Mouse (Mus musculus) embryonic fibroblast, embryonic 13.5 days (primary cell): ENCODE data around the gene Dcxr. TPM values are rescaled to one million over a fixed set of nuclear protein-coding genes. Genes with fewer than 3 reads are reported as not detected.
A peak's percentile ranks its signal among the peaks of the same experiment; 100 is the strongest.

Experiments used
- H3K27ac ChIP-seq: 2 replicates; pipeline ENCODE4 v1.5.1; 2012; ENCODE audit warnings: low read length, control low read depth, inconsistent platforms; ENCODE audit not compliant: insufficient read depth
- H3K4me1 ChIP-seq: 2 replicates; pipeline ENCODE4 v1.6.1; 2011; ENCODE audit warnings: low read length; ENCODE audit not compliant: control insufficient read depth, insufficient read depth
- H3K4me3 ChIP-seq: 2 replicates; pipeline ENCODE4 v1.5.1; 2011; ENCODE audit warnings: mild to moderate bottlenecking, control low read depth, low read length; ENCODE audit not compliant: insufficient read depth
- CTCF ChIP-seq: IDR thresholded peaks from 2 replicates; pipeline ENCODE4 v1.5.1; 2011; ENCODE audit warnings: mild to moderate bottlenecking, control low read depth, low read length, moderate library complexity, borderline replicate concordance; ENCODE audit not compliant: insufficient read depth
- POLR2A ChIP-seq: IDR thresholded peaks from 2 replicates; pipeline ENCODE4 v1.6.1; 2011; ENCODE audit warnings: low read depth, mild to moderate bottlenecking, control low read depth, low read length, moderate library complexity
- polyA plus RNA-seq: library from polyadenylated mRNA; stranded (reverse); fragments of >200 nt; gene quantifications from 2 replicates; pipeline ENCODE4 v1.2.4, GENCODE M21; 2011; ENCODE audit warnings: low read depth; ENCODE audit not compliant: missing spikeins, insufficient read length

The Dcxr gene
- polyA plus RNA-seq, 1 experiment: 31.6 TPM

GRCm38 (mm10) chr11:120711980-120712604, 15.0 kb downstream of the Dcxr start:
- H3K27ac ChIP-seq: no peak overlapping the region
- TF ChIP-seq POLR2A: no peak
- 0 out of 2 replicates have a peak, but pooled peaks cover 2% of the 10 kb centered on the region for H3K4me1 ChIP-seq
- no peak overlapping the region for H3K4me3 ChIP-seq

- no peak for TF ChIP-seq POLR2A
- TF ChIP-seq CTCF: no peak
- 0 out of 2 replicates have a peak, but pooled peaks cover 2% of the 10 kb centered on the region for H3K4me1 ChIP-seq
Observed at GRCm38 (mm10) chr11:120710672-120711071, 16.4 kb downstream of the Dcxr start.

GRCm38 (mm10) chr11:120709551-120709950, 17.5 kb downstream of the Dcxr start:
- H3K4me1 ChIP-seq: 0 out of 2 replicates have a peak, but pooled peaks cover 2% of the 10 kb centered on the region
- TF ChIP-seq POLR2A (no peak), CTCF (no peak)
- H3K27ac ChIP-seq: no peak overlapping the region
- H3K4me3 ChIP-seq: no peak overlapping the region

More at GRCm38 (mm10) chr11:120710672-120711071, 16.4 kb downstream of the Dcxr start:
- no peak overlapping the region for H3K4me3 ChIP-seq
- no peak overlapping the region for H3K27ac ChIP-seq

GRCm38 (mm10) chr11:120707969-120708368, 19.1 kb downstream of the Dcxr start:
- TF ChIP-seq POLR2A (no peak), CTCF (no peak)
- H3K27ac ChIP-seq: no peak overlapping the region
- peaks cover 6% of the 10 kb centered on the region; the same call in 1 of the 2 replicates for H3K4me1 ChIP-seq
- no peak overlapping the region for H3K4me3 ChIP-seq

GRCm38 (mm10) chr11:120707225-120707624, 19.9 kb downstream of the Dcxr start:
- H3K27ac ChIP-seq: no peak overlapping the region
- TF ChIP-seq POLR2A (no peak), CTCF (no peak)
- no peak overlapping the region for H3K4me3 ChIP-seq
- H3K4me1 ChIP-seq: peaks cover 4% of the 10 kb centered on the region; the same call in 1 of the 2 replicates

- Histone ChIP-seq H3K27ac (no peak overlapping the region), H3K4me1 (peaks cover 4% of the 10 kb centered on the region; the same call in 1 of the 2 replicates), H3K4me3 (no peak overlapping the region)
- TF ChIP-seq POLR2A (no peak), CTCF (no peak)
Observed at GRCm38 (mm10) chr11:120706120-120706519, 21.0 kb downstream of the Dcxr start.

GRCm38 (mm10) chr11:120704486-120705325, 22.4 kb downstream of the Dcxr start:
- TF ChIP-seq POLR2A (no peak), CTCF (no peak)
- peaks cover 4% of the 10 kb centered on the region; the same call in 1 of the 2 replicates for H3K4me1 ChIP-seq
- H3K27ac ChIP-seq: peak overlapping the region; percentile 27; the same call in 1 of the 2 replicates
- no peak overlapping the region for H3K4me3 ChIP-seq

GRCm38 (mm10) chr11:120703696-120704454, 23.2 kb downstream of the Dcxr start:
- Histone ChIP-seq H3K4me1 (peaks cover 11% of the 10 kb centered on the region), H3K4me3 (no peak overlapping the region)

GRCm38 (mm10) chr11:120697741-120698140, 29.3 kb downstream of the Dcxr start:
- TF ChIP-seq POLR2A (no peak; the same call in 1 of the 2 replicates), CTCF (no peak)
- H3K27ac ChIP-seq: peak overlapping the region; percentile 68
- no peak overlapping the region for H3K4me3 ChIP-seq
- peaks cover 15% of the 10 kb centered on the region for H3K4me1 ChIP-seq

More at GRCm38 (mm10) chr11:120703696-120704454, 23.2 kb downstream of the Dcxr start:
- peak overlapping the region; percentile 27; the same call in 1 of the 2 replicates for H3K27ac ChIP-seq
- TF ChIP-seq POLR2A (no peak), CTCF (peak; percentile 30; the same call in 1 of the 2 replicates)

- Histone ChIP-seq H3K4me1 (peaks cover 17% of the 10 kb centered on the region), H3K27ac (no peak overlapping the region), H3K4me3 (no peak overlapping the region)
- TF ChIP-seq POLR2A (no peak), CTCF (no peak)
Observed at GRCm38 (mm10) chr11:120696568-120696967, 30.5 kb downstream of the Dcxr start.
